Mouse (Mus musculus) testis, adult 2 months (tissue): ENCODE measurements at regions not wholly inside any gene's neighbourhood (a gene's known extent, or its start where the extent isn't known, plus 50 kb on each side); places are given as distances from the start of the nearest gene placed in this dataset.

Source experiments
- CTCF ChIP-seq: fragments of 200-500 bp; IDR thresholded peaks from 2 replicates; pipeline ENCODE4 v1.5.1; 2012; ENCODE audit warnings: low read depth, mild to moderate bottlenecking, inconsistent platforms, low read length, moderate library complexity; ENCODE audit not compliant: control insufficient read depth, insufficient read depth, insufficient replicate concordance
- POLR2A ChIP-seq: fragments of 200-500 bp; IDR thresholded peaks from 2 replicates; pipeline ENCODE4 v1.6.1; 2012; ENCODE audit warnings: low read depth, mild to moderate bottlenecking, inconsistent platforms, low read length, moderate library complexity; ENCODE audit not compliant: control insufficient read depth

- TF ChIP-seq POLR2A = no peak
- no peak for TF ChIP-seq CTCF
These were observed 159.7 kb downstream of the Tm2d1 start for GRCm38 (mm10) chr4:98223429-98223828.
